In the genomic region with DNA sequence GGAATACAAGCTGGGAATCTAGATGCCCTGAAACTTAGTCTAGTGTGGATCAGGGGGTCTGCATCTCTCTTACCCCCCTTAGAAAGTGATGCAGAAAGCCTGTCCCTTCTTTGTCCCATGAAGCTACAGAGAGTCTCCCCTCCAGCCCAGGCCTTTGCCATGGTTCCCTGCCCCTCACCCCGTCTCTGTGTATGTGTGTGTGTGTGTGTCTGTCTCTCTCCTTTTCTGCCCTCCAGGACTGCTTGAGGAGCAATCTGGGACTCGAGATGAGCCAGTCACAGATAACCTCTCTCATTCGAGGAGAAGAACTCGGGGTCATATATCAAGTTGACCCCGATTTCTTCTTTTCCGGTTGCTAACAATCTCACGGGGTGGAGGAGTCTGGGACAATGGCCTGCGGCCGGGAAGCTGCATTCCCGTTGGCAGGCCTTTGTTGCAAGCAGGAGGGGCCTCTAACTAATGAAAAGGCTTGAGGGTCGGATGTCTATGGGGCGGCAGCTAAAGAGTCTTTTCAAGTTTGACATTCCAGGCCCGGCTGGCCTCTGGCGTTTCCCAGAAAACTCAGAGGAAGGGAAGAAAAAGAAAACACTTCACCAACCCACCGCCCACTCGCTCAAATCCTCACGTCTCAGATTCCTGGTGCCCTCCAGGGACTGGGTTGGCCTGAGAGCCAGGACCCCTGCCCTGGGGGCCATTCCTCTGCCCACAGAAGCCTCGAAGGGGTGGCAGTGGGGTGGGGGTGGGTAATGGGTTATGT, we compare ENCODE assay signal across 8 mouse cellular contexts. TPM values are rescaled to one million over a fixed set of nuclear protein-coding genes. Genes with fewer than 3 reads are reported as not detected.
DNase-seq lines count a peak whose midpoint lies in the region; ATAC-seq and TF ChIP-seq lines count a peak whose summit lies in the region.

No protein-coding gene starts in this region.

- no peak; the same call in 1 of the 2 replicates for ATAC-seq in heart, embryonic 16.5 days (replicated peaks; ENCODE audit: extremely low read depth, insufficient read depth, low FRiP score)
- peak; percentile 72 for ATAC-seq in midbrain, embryonic 12.5 days (ENCODE audit: low FRiP score, low read depth)

- no peak for TF ChIP-seq CTCF in embryonic fibroblast, embryonic 13.5 days (IDR thresholded peaks at IDR 0.05; ENCODE audit: borderline replicate concordance, insufficient read depth, low read length)

- no peak overlapping the region for H3K4me3 ChIP-seq in heart, embryonic 16.5 days (ENCODE audit: low read length)
- H3K4me3 ChIP-seq in ES-E14 (ENCODE audit: insufficient read depth in 1 of 2, low read depth in 1 of 2, low read length in 2 of 2, poor library complexity in 1 of 2, severe bottlenecking in 1 of 2) = peak overlapping the region; percentile 25 to 53; a peak in 3 of 4 replicates
- H3K4me3 ChIP-seq in embryonic fibroblast, embryonic 13.5 days (ENCODE audit: insufficient read depth, low read length) = no peak overlapping the region
- no peak overlapping the region for H3K4me3 ChIP-seq in midbrain, embryonic 12.5 days

- H3K4me2 ChIP-seq in heart, embryonic 16.5 days (ENCODE audit: low read depth, low read length) = no peak overlapping the region
- peak overlapping the region; percentile 32 for H3K4me2 ChIP-seq in midbrain, embryonic 12.5 days (replicated peaks)

- no peaks in the 10 kb centered on the region for H3K36me3 ChIP-seq in heart, embryonic 16.5 days (ENCODE audit: control insufficient read depth, insufficient read depth)
- no peaks in the 10 kb centered on the region for H3K36me3 ChIP-seq in ES-E14 (ENCODE audit: control insufficient read depth, insufficient read depth, low read length, poor library complexity, severe bottlenecking)
- no peaks in the 10 kb centered on the region for H3K36me3 ChIP-seq in midbrain, embryonic 12.5 days

- TF ChIP-seq POLR2A in embryonic fibroblast, embryonic 13.5 days (IDR thresholded peaks at IDR 0.05; ENCODE audit: low read depth, low read length) = no peak

- in situ Hi-C loops in ES-E14 (cut with MboI; ENCODE audit: low sequenced_read_pairs in 2 of 2, unreplicated experiment in 2 of 2) = no loop called here

- peak overlapping the region; percentile 15; the same call in 1 of the 2 replicates for H3K9ac ChIP-seq in heart, embryonic 16.5 days (ENCODE audit: low read length)
- peak overlapping the region; percentile 57 for H3K9ac ChIP-seq in ES-E14 (ENCODE audit: insufficient read depth, low read depth, low read length, poor library complexity, severe bottlenecking)
- no peak overlapping the region; the same call in 1 of the 2 replicates for H3K9ac ChIP-seq in midbrain, embryonic 12.5 days (replicated peaks)

- no peak for DNase-seq in heart, postnatal 36 days
- DNase-seq in ES-E14 (ENCODE audit: low read depth, low spot score) = peak; percentile 87
- no peak for DNase-seq in frontal cortex, postnatal 10 days (ENCODE audit: low spot score in 2 of 2)
- no peak for DNase-seq in left cerebral cortex, postnatal 4 days
- DNase-seq in MN1 (ENCODE audit: low spot score) = no peak

- H3K27me3 ChIP-seq in heart, embryonic 16.5 days (ENCODE audit: control insufficient read depth, insufficient read depth, low read length) = no peaks in the 10 kb centered on the region
- peaks cover 24% of the 10 kb centered on the region for H3K27me3 ChIP-seq in midbrain, embryonic 12.5 days

- intact Hi-C loops in heart, postnatal 36 days (cut with DNase I) = no loop called here
- intact Hi-C loops in left cerebral cortex, postnatal 4 days (cut with DNase I) = no loop called here

- H3K4me1 ChIP-seq in heart, embryonic 16.5 days (ENCODE audit: control insufficient read depth, insufficient read depth, low read length) = peaks cover 26% of the 10 kb centered on the region
- peaks cover 32 to 52% of the 10 kb centered on the region in 2 experiments for H3K4me1 ChIP-seq in ES-E14 (ENCODE audit: control insufficient read depth in 2 of 2, insufficient read depth in 2 of 2, low read length in 2 of 2, poor library complexity in 1 of 2)
- H3K4me1 ChIP-seq in embryonic fibroblast, embryonic 13.5 days (ENCODE audit: control insufficient read depth, insufficient read depth, low read length) = peaks cover 2% of the 10 kb centered on the region; the same call in 1 of the 2 replicates
- H3K4me1 ChIP-seq in midbrain, embryonic 12.5 days = peaks cover 33% of the 10 kb centered on the region

- no peaks in the 10 kb centered on the region for H3K9me3 ChIP-seq in heart, embryonic 16.5 days (replicated peaks; ENCODE audit: control insufficient read depth, low read length)
- no peaks in the 10 kb centered on the region for H3K9me3 ChIP-seq in ES-E14 (ENCODE audit: control insufficient read depth, insufficient read depth, low read depth, low read length)
- no peaks in the 10 kb centered on the region for H3K9me3 ChIP-seq in midbrain, embryonic 12.5 days

- WGBS in heart, embryonic 16.5 days = 27% methylated on average over 18 of the region's 18 CpGs
- under 1% methylated on average over 18 of the region's 18 CpGs for WGBS in midbrain, embryonic 12.5 days

- no peak overlapping the region; the same call in 1 of the 2 replicates for H3K27ac ChIP-seq in heart, embryonic 16.5 days (ENCODE audit: low read length)
- H3K27ac ChIP-seq in ES-E14 (ENCODE audit: insufficient read depth, low read depth, low read length, poor library complexity, severe bottlenecking) = peak overlapping the region; percentile 100
- H3K27ac ChIP-seq in embryonic fibroblast, embryonic 13.5 days (ENCODE audit: insufficient read depth, low read length) = peak overlapping the region; percentile 77
- peak overlapping the region; percentile 94 for H3K27ac ChIP-seq in midbrain, embryonic 12.5 days (replicated peaks)

TF ChIP-seq in ES-E14, 5 proteins besides CTCF, POLR2A, EP300 and RAD21:
- TF ChIP-seq CHD2 (IDR thresholded peaks at IDR 0.05; ENCODE audit: low read depth, low read length) (peak; percentile 64; the same call in 1 of the 2 replicates), ZNF384 (IDR thresholded peaks at IDR 0.05; ENCODE audit: low read depth, low read length) (no peak)

RNA-seq across cellular contexts. Expression of a gene that starts 5.5 kb away (rescaled TPM):
- polyA plus RNA-seq in heart, embryonic 16.5 days (2015; fragmentation: Nextera tagmentation; extraction: Ambion mirVana) = 7.2 and 8.2 TPM in 2 replicates
- total RNA-seq in heart, postnatal 36 days (2021) = 1 to 10 TPM; 3.4 to 3.8 TPM
- 69.8 and 78.6 TPM in 2 replicates for total RNA-seq in ES-E14 (2012; rRNA removed)
- 15.2 and 31.9 TPM in 2 replicates for polyA plus RNA-seq in embryonic fibroblast, embryonic 13.5 days (2011; ENCODE audit: insufficient read length, low read depth, missing spikeins)
- polyA plus RNA-seq in midbrain, embryonic 12.5 days (2016; fragmentation: Nextera tagmentation; extraction: Ambion mirVana) = 10.7 and 13.2 TPM in 2 replicates
- 1 to 10 TPM; 3.8 to 4.1 TPM for total RNA-seq in left cerebral cortex, postnatal 4 days (2021)

RNA-seq across cellular contexts. Expression of a gene that starts 10.7 kb away (rescaled TPM):
- polyA plus RNA-seq in heart, embryonic 16.5 days (2015; fragmentation: Nextera tagmentation; extraction: Ambion mirVana) = 26.9 and 28.9 TPM in 2 replicates
- total RNA-seq in heart, postnatal 36 days (2021) = 10 to 100 TPM; 17.8 to 20.0 TPM
- 95.2 and 101 TPM in 2 replicates for total RNA-seq in ES-E14 (2012; rRNA removed)
- 29.5 and 33.4 TPM in 2 replicates for polyA plus RNA-seq in embryonic fibroblast, embryonic 13.5 days (2011; ENCODE audit: insufficient read length, low read depth, missing spikeins)
- 47.5 and 48.9 TPM in 2 replicates for polyA plus RNA-seq in midbrain, embryonic 12.5 days (2016; fragmentation: Nextera tagmentation; extraction: Ambion mirVana)
- total RNA-seq in left cerebral cortex, postnatal 4 days (2021) = 10 to 100 TPM; 56.9 to 58.6 TPM

Comparison
In these comparisons a context has a peak if more than half of its experiments do, and no peak if none do; other contexts are left out.
1. H3K4me3 ChIP-seq: peak in ES-E14 (2 of 2); none in heart, embryonic 16.5 days (single experiment), embryonic fibroblast, embryonic 13.5 days (single experiment) and midbrain, embryonic 12.5 days (single experiment).
2. RNA of a gene that starts 5.5 kb away (total RNA-seq): 69.8 to 78.6 TPM in ES-E14; 3.8 to 4.1 TPM in left cerebral cortex, postnatal 4 days and 3.4 to 3.8 TPM in heart, postnatal 36 days; every median in the first group is over 10 times any median in the second.